Mouse (Mus musculus) myocyte (in vitro differentiated cells): Measurements from ENCODE around the gene Stk11.

Experiments
- E2F4 ChIP-seq: IDR thresholded peaks from one replicate; pipeline ENCODE4 v1.6.1; 2011; ENCODE audit warnings: mild to moderate bottlenecking, control low read depth, moderate library complexity; ENCODE audit not compliant: insufficient read depth
- MAX ChIP-seq: IDR thresholded peaks from one replicate; pipeline ENCODE4 v1.6.1; 2011; ENCODE audit warnings: low read depth, mild to moderate bottlenecking, control low read depth
- MYOD1 ChIP-seq, 3 experiments: IDR thresholded peaks; one replicate each; pipeline ENCODE4 v1.6.1; 2011; ENCODE audit warnings: control low read depth in 2 of 3, low read depth in 2 of 3, mild to moderate bottlenecking in 2 of 3, moderate library complexity in 1 of 3; ENCODE audit not compliant: insufficient read length in 2 of 3, control insufficient read depth in 1 of 3
- POLR2A ChIP-seq: IDR thresholded peaks from one replicate; pipeline ENCODE4 v1.6.1; 2011; ENCODE audit warnings: low read depth, mild to moderate bottlenecking, control low read depth, moderate library complexity; ENCODE audit not compliant: insufficient read length
- TCF12 ChIP-seq: IDR thresholded peaks from one replicate; pipeline ENCODE4 v1.6.1; 2011; ENCODE audit warnings: mild to moderate bottlenecking, control low read depth; ENCODE audit not compliant: poor library complexity, insufficient read depth, severe bottlenecking
- TCF3 ChIP-seq: IDR thresholded peaks from one replicate; pipeline ENCODE4 v1.6.1; 2011; ENCODE audit warnings: low read depth, control low read depth; ENCODE audit not compliant: insufficient read length
- USF1 ChIP-seq: IDR thresholded peaks from one replicate; pipeline ENCODE4 v1.6.1; 2011; ENCODE audit warnings: low read depth, mild to moderate bottlenecking, control low read depth, moderate library complexity

DNA sequence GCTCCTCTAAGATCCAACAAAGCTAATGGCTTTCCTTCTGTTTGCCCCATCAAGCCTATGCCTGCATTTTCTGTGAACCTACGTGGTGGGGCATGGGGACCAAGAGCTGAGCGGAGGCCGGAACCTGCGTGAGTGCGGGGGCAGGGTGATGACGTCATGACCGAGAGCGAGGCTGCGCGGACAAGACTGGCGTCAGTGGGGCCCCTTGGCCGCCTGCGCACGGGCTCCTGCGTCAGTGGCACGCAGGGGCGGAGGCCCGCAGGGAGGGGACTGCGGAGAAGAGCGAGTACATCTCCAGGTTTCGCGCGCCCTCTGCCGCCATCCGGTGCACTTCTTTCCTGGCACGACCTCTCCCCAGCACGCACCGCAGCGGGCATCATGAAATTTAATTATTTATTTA is 25.6 kb downstream of the Stk11 start:
- no peak for TF ChIP-seq TCF3
- no peak for TF ChIP-seq E2F4
- TF ChIP-seq USF1 = no peak
- TF ChIP-seq POLR2A = peak; percentile 67
- peak in 1 of 3 experiments; percentile 2 for TF ChIP-seq MYOD1 (IDR thresholded peaks at IDR 0.05; ENCODE audit: control insufficient read depth in 1 of 3, insufficient read length in 2 of 3, low read depth in 2 of 3)
- no peak for TF ChIP-seq MAX
- TF ChIP-seq TCF12 = no peak
